Mouse (Mus musculus): ENCODE results near the gene Dpp9. TPM values are rescaled to one million over a fixed set of nuclear protein-coding genes. Genes with fewer than 3 reads are reported as not detected.

Dpp9 gene
- polyA plus RNA-seq, 1 experiment, result 37.1 TPM

DNA sequence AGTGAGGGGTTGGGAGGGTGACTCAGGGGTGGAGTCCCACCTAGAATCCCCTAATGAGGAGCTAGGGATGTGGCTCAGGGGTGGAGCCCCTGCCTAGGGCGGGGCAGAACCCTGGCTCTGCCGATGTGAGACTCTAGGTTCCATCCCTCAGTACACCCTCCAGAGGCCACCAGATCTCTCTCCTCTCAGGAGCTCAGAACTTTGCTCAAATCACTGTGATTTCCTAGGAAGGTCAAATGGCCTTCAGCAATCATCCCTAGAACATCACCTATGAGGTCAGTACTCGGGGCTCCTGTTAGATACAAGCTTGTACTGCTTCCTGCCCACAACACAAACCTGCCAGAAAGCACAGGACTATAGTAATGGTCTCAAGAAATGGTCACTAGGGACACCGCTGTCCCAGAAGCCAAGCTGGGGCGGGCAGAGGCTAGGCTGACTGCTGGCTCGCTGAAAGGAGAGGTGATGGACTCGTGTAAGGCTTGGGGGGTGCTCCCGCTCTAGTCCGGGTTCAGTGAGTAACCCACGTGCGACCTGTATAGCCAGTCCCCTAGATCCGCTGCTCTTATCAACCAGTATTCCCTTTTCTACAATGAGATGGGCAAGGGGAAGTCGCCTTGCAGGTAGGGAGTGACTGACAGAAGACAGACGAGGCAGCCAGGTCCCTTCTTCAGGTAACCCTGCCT is 35.6 kb downstream of the Dpp9 start:
- peak overlapping the region; percentile 76 for H3ac ChIP-seq (ENCODE audit: control insufficient read depth, insufficient read length)
- H3K36me3 ChIP-seq (ENCODE audit: control insufficient read depth, insufficient read depth), result no peaks in the 10 kb centered on the region
- H3K4me3 ChIP-seq, result peak overlapping the region; percentile 86
- peaks cover 17% of the 10 kb centered on the region for H3K79me2 ChIP-seq (ENCODE audit: control insufficient read depth, insufficient read depth)
- H3K27me3 ChIP-seq (ENCODE audit: control insufficient read depth, insufficient read depth, insufficient read length), result no peaks in the 10 kb centered on the region
- TF ChIP-seq MAX (IDR thresholded peaks at IDR 0.05; ENCODE audit: low read depth) (no peak), TCF12 (IDR thresholded peaks at IDR 0.05; ENCODE audit: insufficient read depth, poor library complexity, severe bottlenecking) (no peak), MYOG (IDR thresholded peaks at IDR 0.05; ENCODE audit: control insufficient read depth in 1 of 3, insufficient read depth in 1 of 3, insufficient read length in 2 of 3, low read depth in 2 of 3) (no peak), CEBPB (IDR thresholded peaks at IDR 0.05; ENCODE audit: insufficient read depth, poor library complexity, severe bottlenecking) (no peak), POLR2A (IDR thresholded peaks at IDR 0.05; ENCODE audit: insufficient read length, low read depth) (no peak), E2F4 (IDR thresholded peaks at IDR 0.05; ENCODE audit: insufficient read depth) (no peak), USF1 (IDR thresholded peaks at IDR 0.05; ENCODE audit: low read depth) (no peak), POLR2AphosphoS2 (IDR thresholded peaks at IDR 0.05; ENCODE audit: insufficient read length, low read depth) (no peak), TCF3 (IDR thresholded peaks at IDR 0.05; ENCODE audit: insufficient read length, low read depth) (no peak), MYOD1 (IDR thresholded peaks at IDR 0.05; ENCODE audit: control insufficient read depth in 1 of 3, insufficient read length in 2 of 3, low read depth in 2 of 3) (no peak), SRF (IDR thresholded peaks at IDR 0.05; ENCODE audit: control insufficient read depth, insufficient read length, low read depth) (no peak), REST (IDR thresholded peaks at IDR 0.05; ENCODE audit: insufficient read depth, insufficient read length) (no peak)
- peak overlapping the region; percentile 87 for H3K4me2 ChIP-seq (ENCODE audit: low read depth)

DNA sequence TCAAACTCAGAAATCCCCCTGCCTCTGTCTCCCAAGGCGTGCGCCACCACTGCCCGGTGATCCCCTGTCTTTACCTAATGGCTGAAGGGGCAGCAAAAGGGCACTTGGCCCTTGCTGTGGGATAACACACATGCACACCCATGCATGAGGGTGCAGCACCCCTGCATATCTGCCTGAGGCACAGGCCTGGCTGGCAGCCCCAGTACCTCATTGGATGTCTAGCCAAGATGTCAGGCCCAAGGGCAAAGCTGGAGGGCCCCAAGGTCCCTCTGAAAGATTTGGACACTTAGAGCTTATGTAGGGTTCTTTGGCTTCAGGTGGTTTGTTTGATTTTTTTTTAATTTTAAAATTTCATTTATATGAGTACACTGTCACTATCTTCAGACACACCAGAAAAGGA is 43.3 kb downstream of the Dpp9 start:
- peaks cover 14% of the 10 kb centered on the region for H3K36me3 ChIP-seq (ENCODE audit: control insufficient read depth, insufficient read depth)
- H3K27me3 ChIP-seq (ENCODE audit: control insufficient read depth, insufficient read depth, insufficient read length), result no peaks in the 10 kb centered on the region

DNA sequence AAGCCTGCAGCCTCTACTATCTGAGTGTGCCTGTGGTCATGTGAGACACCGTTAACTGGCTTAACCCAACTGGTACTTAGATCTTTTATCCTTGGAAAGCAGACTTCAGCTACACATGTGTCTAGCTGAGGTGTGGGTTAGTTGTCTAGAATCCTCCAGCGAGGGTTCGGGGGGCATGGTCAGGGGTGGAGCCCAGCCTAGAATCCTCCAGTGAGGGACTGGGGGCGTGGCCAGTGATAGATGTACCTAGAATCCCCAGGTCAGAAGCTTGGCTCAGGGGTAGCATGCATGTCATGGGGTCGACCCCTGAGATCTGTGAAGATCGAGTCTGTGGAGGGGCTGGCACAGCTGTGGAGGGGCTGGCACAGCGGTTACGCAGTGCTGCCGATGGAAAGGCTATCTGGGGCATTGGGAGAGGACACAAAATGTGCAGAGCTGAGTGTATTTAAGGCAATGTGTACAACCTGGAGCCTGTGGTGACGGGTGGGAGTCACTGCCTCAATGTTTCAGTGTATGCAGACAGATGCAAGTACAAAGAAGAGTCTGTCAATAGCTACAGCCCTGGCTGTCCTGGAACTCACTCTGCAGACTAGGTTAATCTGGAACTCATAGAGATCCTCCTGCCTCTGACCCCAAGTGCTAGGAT is 45.2 kb downstream of the Dpp9 start:
- Histone ChIP-seq H3K36me3 (ENCODE audit: control insufficient read depth, insufficient read depth) (peaks cover 14% of the 10 kb centered on the region), H3ac (ENCODE audit: control insufficient read depth, insufficient read length) (no peak overlapping the region), H3K4me3 (no peak overlapping the region), H3K27me3 (ENCODE audit: control insufficient read depth, insufficient read depth, insufficient read length) (no peaks in the 10 kb centered on the region), H3K79me2 (ENCODE audit: control insufficient read depth, insufficient read depth) (no peaks in the 10 kb centered on the region), H3K4me2 (ENCODE audit: low read depth) (no peak overlapping the region)
- TF ChIP-seq POLR2AphosphoS2 (IDR thresholded peaks at IDR 0.05; ENCODE audit: insufficient read length, low read depth) (peak; percentile 77), TCF12 (IDR thresholded peaks at IDR 0.05; ENCODE audit: insufficient read depth, poor library complexity, severe bottlenecking) (no peak)

More for the DNA sequence above, 43.3 kb downstream of the Dpp9 start:
- TF ChIP-seq E2F4 (IDR thresholded peaks at IDR 0.05; ENCODE audit: insufficient read depth), result no peak
- no peak for TF ChIP-seq MAX (IDR thresholded peaks at IDR 0.05; ENCODE audit: low read depth)
- TF ChIP-seq MYOG (IDR thresholded peaks at IDR 0.05; ENCODE audit: control insufficient read depth in 1 of 3, insufficient read depth in 1 of 3, insufficient read length in 2 of 3, low read depth in 2 of 3), result no peak
- no peak for TF ChIP-seq MYOD1 (IDR thresholded peaks at IDR 0.05; ENCODE audit: control insufficient read depth in 1 of 3, insufficient read length in 2 of 3, low read depth in 2 of 3)
- no peak for TF ChIP-seq TCF12 (IDR thresholded peaks at IDR 0.05; ENCODE audit: insufficient read depth, poor library complexity, severe bottlenecking)
- Histone ChIP-seq H3K4me3 (no peak overlapping the region), H3K4me2 (ENCODE audit: low read depth) (no peak overlapping the region), H3K79me2 (ENCODE audit: control insufficient read depth, insufficient read depth) (no peaks in the 10 kb centered on the region), H3ac (ENCODE audit: control insufficient read depth, insufficient read length) (no peak overlapping the region)

DNA sequence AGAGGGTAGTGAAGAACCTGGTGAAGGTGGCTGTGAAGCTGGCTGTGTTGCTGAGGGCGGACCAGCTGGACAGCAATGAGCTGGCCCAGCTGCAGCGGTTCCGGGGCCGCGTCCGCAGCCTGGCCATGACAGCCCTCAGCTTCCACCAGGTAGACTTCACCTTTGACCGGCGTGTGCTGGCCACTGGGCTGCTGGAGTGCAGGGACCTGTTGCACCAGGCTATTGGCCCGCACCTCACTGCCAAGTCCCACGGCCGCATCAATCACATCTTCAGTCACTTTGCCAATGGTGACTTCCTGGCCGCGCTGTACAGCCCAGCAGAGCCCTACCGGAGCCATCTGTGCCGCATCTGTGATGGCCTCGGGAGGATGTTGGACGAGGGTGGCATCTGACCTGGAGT is 46.8 kb downstream of the Dpp9 start:
- TF ChIP-seq TCF3 (IDR thresholded peaks at IDR 0.05; ENCODE audit: insufficient read length, low read depth), result no peak
- TF ChIP-seq MYOD1 (IDR thresholded peaks at IDR 0.05; ENCODE audit: control insufficient read depth in 1 of 3, insufficient read length in 2 of 3, low read depth in 2 of 3), result no peak
- TF ChIP-seq MYOG (IDR thresholded peaks at IDR 0.05; ENCODE audit: control insufficient read depth in 1 of 3, insufficient read depth in 1 of 3, insufficient read length in 2 of 3, low read depth in 2 of 3), result no peak
- TF ChIP-seq POLR2AphosphoS2 (IDR thresholded peaks at IDR 0.05; ENCODE audit: insufficient read length, low read depth), result no peak
- no peak for TF ChIP-seq SRF (IDR thresholded peaks at IDR 0.05; ENCODE audit: control insufficient read depth, insufficient read length, low read depth)
- TF ChIP-seq CEBPB (IDR thresholded peaks at IDR 0.05; ENCODE audit: insufficient read depth, poor library complexity, severe bottlenecking), result no peak
- no peak for TF ChIP-seq REST (IDR thresholded peaks at IDR 0.05; ENCODE audit: insufficient read depth, insufficient read length)
- TF ChIP-seq TCF12 (IDR thresholded peaks at IDR 0.05; ENCODE audit: insufficient read depth, poor library complexity, severe bottlenecking), result no peak
- TF ChIP-seq USF1 (IDR thresholded peaks at IDR 0.05; ENCODE audit: low read depth), result no peak
- H3K4me3 ChIP-seq, result no peak overlapping the region
- no peaks in the 10 kb centered on the region for H3K27me3 ChIP-seq (ENCODE audit: control insufficient read depth, insufficient read depth, insufficient read length)

DNA sequence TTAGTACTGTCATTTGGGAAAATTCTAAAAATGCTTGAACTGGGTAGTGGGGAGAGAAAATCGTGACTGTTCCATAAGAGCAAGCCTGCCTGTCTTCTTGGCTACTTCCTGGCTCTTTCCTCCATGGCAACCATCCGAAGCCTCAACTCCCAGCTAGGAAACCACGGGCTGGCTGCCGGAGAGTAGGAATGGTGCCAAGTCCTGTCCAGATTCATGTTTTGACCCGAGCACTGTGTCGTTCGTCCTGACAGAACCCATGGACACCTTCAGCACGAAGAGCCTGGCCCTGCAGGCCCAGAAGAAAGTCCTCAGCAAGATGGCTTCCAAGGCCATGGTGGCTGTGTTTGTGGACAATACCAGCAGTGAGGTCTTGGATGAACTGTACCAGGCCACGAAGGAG is 47.2 kb downstream of the Dpp9 start:
- Histone ChIP-seq H3K36me3 (ENCODE audit: control insufficient read depth, insufficient read depth) (peaks cover 3% of the 10 kb centered on the region), H3K4me3 (no peak overlapping the region), H3K4me2 (ENCODE audit: low read depth) (no peak overlapping the region), H3K79me2 (ENCODE audit: control insufficient read depth, insufficient read depth) (no peaks in the 10 kb centered on the region), H3ac (ENCODE audit: control insufficient read depth, insufficient read length) (no peak overlapping the region), H3K27me3 (ENCODE audit: control insufficient read depth, insufficient read depth, insufficient read length) (no peaks in the 10 kb centered on the region)
- TF ChIP-seq TCF3 (IDR thresholded peaks at IDR 0.05; ENCODE audit: insufficient read length, low read depth) (no peak), REST (IDR thresholded peaks at IDR 0.05; ENCODE audit: insufficient read depth, insufficient read length) (no peak), TCF12 (IDR thresholded peaks at IDR 0.05; ENCODE audit: insufficient read depth, poor library complexity, severe bottlenecking) (no peak), E2F4 (IDR thresholded peaks at IDR 0.05; ENCODE audit: insufficient read depth) (no peak), MYOG (IDR thresholded peaks at IDR 0.05; ENCODE audit: control insufficient read depth in 1 of 3, insufficient read depth in 1 of 3, insufficient read length in 2 of 3, low read depth in 2 of 3) (no peak), SRF (IDR thresholded peaks at IDR 0.05; ENCODE audit: control insufficient read depth, insufficient read length, low read depth) (no peak), POLR2AphosphoS2 (IDR thresholded peaks at IDR 0.05; ENCODE audit: insufficient read length, low read depth) (no peak), MYOD1 (IDR thresholded peaks at IDR 0.05; ENCODE audit: control insufficient read depth in 1 of 3, insufficient read length in 2 of 3, low read depth in 2 of 3) (no peak)

More for the DNA sequence above, 46.8 kb downstream of the Dpp9 start:
- H3ac ChIP-seq (ENCODE audit: control insufficient read depth, insufficient read length), result no peak overlapping the region
- H3K4me2 ChIP-seq (ENCODE audit: low read depth), result no peak overlapping the region
- peaks cover 4% of the 10 kb centered on the region for H3K36me3 ChIP-seq (ENCODE audit: control insufficient read depth, insufficient read depth)
- H3K79me2 ChIP-seq (ENCODE audit: control insufficient read depth, insufficient read depth), result no peaks in the 10 kb centered on the region
